Mouse (Mus musculus) liver, adult 10 weeks (tissue): ENCODE measurements around the gene Capn8. TPM values are rescaled to one million over a fixed set of nuclear protein-coding genes. Genes with fewer than 3 reads are reported as not detected.

ENCODE experiments used
- polyA plus RNA-seq: library from polyadenylated mRNA; stranded (reverse); fragments of 350-450 nt; fragmentation: Illumina TruSeq; extraction: RNeasy Lipid Tissue Mini Kit (QIAGEN cat#74804); gene quantifications from one replicate; pipeline ENCODE4 v1.2.3, GENCODE M21; 2014; ENCODE audit warnings: low read depth, low replicate concordance

Capn8 gene
- polyA plus RNA-seq, result not detected

DNA sequence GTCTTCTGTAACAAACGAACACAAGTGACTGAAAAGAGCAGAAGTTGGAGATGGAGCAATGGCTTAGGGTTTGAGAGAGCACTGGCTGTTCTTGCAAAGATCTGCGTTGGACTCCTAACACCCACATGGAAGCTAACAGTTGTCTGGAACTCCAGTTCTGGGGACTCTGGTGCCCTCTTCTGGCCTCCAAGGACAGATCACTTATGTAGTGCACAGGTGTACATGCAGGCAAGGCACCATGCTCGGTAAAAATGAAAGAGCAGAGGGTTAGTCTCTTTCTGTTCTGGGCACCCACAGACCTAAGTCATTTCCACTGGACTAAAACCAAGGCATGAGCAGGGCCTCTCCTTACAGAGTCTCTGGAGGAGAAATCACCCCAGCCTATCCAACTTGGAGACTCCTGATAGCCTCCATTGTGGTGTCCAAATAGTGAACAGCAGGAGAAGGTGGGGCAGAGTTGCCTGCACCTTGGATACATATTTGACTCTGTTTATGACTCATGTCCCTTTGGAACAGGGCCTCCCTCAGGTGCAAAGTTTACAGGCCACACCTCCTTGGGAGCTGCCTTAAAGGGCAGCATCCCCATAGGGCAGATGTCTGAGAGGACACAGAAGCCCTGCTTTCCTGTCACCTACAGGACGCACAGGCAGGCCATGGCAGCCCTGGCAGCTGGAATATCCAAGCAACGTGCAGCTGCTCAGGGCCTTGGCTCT lies at the start of gene Capn8:
Capn8 (plus strand) TSS at position 600 of the 713 bp plus-strand sequence.

DNA sequence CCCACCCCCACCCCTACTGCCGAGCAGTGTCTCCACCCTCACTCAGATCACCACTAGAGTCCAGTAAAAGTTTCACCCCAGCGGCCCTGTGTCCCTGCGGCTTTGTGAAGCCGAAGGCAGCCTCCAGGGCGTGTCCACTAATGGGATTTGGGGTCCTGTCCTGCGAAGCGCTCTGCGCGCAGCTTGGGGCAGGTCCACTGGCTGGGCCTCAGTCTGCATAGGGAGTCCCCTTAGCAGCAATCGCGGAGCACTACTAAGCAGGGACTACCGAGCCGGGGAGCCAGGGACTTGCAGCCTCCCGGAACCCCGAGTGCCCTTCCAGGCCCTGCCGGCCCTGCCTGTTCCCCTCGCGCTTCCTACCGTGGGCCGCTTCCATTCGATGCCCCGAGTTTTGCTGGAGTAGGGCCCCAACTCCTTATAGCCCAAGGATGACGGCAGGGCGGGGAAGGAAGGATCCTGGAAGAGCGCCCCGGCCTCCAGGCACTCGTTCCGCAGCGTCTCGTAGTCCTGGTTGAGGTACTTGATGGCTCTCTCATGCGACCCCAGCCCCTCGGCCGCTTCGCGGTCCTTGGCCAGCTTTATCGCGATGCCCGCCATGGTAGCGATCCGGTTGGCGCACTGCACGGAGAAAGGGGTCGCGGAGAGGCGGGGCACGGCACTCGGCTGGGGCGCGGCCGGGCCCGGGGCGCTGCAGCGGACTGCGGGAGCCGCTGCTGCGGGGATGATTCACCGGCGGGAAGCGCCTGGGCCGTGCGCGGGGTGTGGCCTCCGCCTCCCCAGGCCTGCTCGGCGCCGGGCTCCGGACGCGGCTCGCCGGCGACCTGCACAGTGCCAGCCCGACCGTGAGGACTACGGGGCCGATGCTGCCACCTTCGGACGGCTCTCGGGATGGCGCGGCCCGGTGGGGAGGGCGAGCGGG lies 47.8 kb upstream of the Capn8 start, which contains the start of gene Capn2:
Capn2 (minus strand) TSS at position 851 of the 919 bp plus-strand sequence.

Other genes with a start within 250 kb of the Capn8 start
- 6.4 TPM for gene Fbxo28, start 223.4 kb upstream of the Capn8 start, polyA plus RNA-seq
- gene Trp53bp2, start 155.8 kb upstream of the Capn8 start, polyA plus RNA-seq, result 3.9 TPM
- gene Capn2, start 47.4 kb upstream of the Capn8 start, polyA plus RNA-seq, result 29.1 TPM
- gene Ccdc185, start 184.2 kb downstream of the Capn8 start, polyA plus RNA-seq, result not detected
- gene Susd4, start 198.9 kb downstream of the Capn8 start, polyA plus RNA-seq, result 0.69 TPM